Mouse (Mus musculus) liver, postnatal 0 days (tissue): ENCODE measurements at regions not wholly inside any gene's neighbourhood (a gene's known extent, or its start where the extent isn't known, plus 50 kb on each side); places are given as distances from the start of the nearest gene placed in this dataset.

Experiments used
- ATAC-seq: fragments of 200-750 bp; cut with Nextera tagmentation; 2 replicates; pipeline ENCODE4 v1.8.0; 2017; ENCODE audit warnings: mild to moderate bottlenecking, moderate library complexity
- DNase-seq: peaks from one replicate; pipeline ENCODE4 v3.0.0-alpha.2; 2016
- H3K27ac ChIP-seq: fragments of 300-500 bp; sonication (generic); 2 replicates; pipeline ENCODE4 v1.5.1; 2014; ENCODE audit warnings: antibody characterized with exemption, moderate library complexity, mild to moderate bottlenecking, low read depth
- H3K27me3 ChIP-seq: fragments of 300-500 bp; sonication (generic); 2 replicates; pipeline ENCODE4 v1.6.1; 2014; ENCODE audit warnings: low read length, control low read depth, mixed read lengths; ENCODE audit not compliant: insufficient read depth
- H3K36me3 ChIP-seq: fragments of 300-500 bp; sonication (generic); replicated peaks from 2 replicates; pipeline ENCODE4 v1.6.1; 2014; ENCODE audit warnings: mild to moderate bottlenecking, control low read depth, low read length, moderate library complexity, mixed read lengths; ENCODE audit not compliant: insufficient read depth
- H3K4me1 ChIP-seq: fragments of 300-500 bp; sonication (generic); 2 replicates; pipeline ENCODE4 v1.6.1; 2014; ENCODE audit warnings: antibody characterized with exemption, mild to moderate bottlenecking, control low read depth; ENCODE audit not compliant: insufficient read depth
- H3K4me2 ChIP-seq: fragments of 300-500 bp; sonication (generic); 2 replicates; pipeline ENCODE4 v1.6.1; 2014; ENCODE audit warnings: low read depth, mild to moderate bottlenecking, low read length, moderate library complexity, mixed read lengths
- H3K4me3 ChIP-seq: fragments of 300-500 bp; sonication (generic); 2 replicates; pipeline ENCODE4 v1.5.1; 2014; ENCODE audit warnings: low read depth, low read length
- H3K9ac ChIP-seq: fragments of 300-500 bp; sonication (generic); replicated peaks from 2 replicates; pipeline ENCODE4 v1.6.1; 2014; ENCODE audit warnings: mild to moderate bottlenecking, moderate library complexity
- H3K9me3 ChIP-seq: fragments of 300-500 bp; sonication (generic); 2 replicates; pipeline ENCODE4 v1.6.1; 2016; ENCODE audit warnings: mild to moderate bottlenecking, control low read depth, low read length, mixed read lengths
- CTCF ChIP-seq: sonication (generic); IDR thresholded peaks from 2 replicates; pipeline ENCODE4 v1.5.1; 2016; ENCODE audit warnings: antibody characterized with exemption, low read depth
- EP300 ChIP-seq: IDR thresholded peaks from 2 replicates; pipeline ENCODE4 v1.6.1; 2016; ENCODE audit warnings: antibody characterized with exemption, low read depth, mild to moderate bottlenecking
- WGBS: fragments of 180-500 bp; shearing (Covaris S2); extraction: QIAGEN DNeasy Blood & Tissue Kit; methylation state at CpG from one replicate; pipeline ENCODE4 v1.1.7; 2014; ENCODE audit not compliant: insufficient replicate concordance; 5-methylcytosine and 5-hydroxymethylcytosine counted together

DNA sequence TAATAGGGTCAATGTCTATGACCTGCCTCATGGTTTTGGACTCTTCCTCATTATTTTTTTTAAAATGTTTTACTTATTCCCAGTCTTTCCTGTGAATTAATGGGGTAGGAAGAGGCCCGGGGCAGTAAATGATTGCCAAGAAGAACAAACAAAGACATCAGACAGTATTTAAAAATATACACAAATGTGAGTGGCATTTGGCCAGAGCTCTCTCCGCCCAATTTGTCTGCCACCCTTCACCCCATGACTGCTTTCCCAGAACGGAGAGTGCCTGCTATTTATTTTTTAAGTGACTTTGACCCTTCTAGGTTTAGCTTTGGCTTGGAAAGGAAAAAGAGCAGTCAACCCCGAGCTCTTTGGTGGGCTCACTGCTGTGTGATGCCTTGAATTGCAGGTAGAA is 111.0 kb upstream of the Thumpd2 start:
- Histone ChIP-seq H3K27ac (peak overlapping the region; percentile 75), H3K9me3 (no peaks in the 10 kb centered on the region), H3K27me3 (no peaks in the 10 kb centered on the region), H3K4me2 (no peak overlapping the region), H3K4me3 (no peak overlapping the region), H3K4me1 (0 out of 2 replicates have a peak, but pooled peaks cover 2% of the 10 kb centered on the region), H3K9ac (no peak overlapping the region), H3K36me3 (no peaks in the 10 kb centered on the region)
- ATAC-seq (peak; percentile 85), DNase-seq (peak; percentile 62)
- 42% methylated on average over 4 of the region's 4 CpGs for WGBS
- TF ChIP-seq EP300 (no peak; the same call in 1 of the 2 replicates), CTCF (no peak)

DNA sequence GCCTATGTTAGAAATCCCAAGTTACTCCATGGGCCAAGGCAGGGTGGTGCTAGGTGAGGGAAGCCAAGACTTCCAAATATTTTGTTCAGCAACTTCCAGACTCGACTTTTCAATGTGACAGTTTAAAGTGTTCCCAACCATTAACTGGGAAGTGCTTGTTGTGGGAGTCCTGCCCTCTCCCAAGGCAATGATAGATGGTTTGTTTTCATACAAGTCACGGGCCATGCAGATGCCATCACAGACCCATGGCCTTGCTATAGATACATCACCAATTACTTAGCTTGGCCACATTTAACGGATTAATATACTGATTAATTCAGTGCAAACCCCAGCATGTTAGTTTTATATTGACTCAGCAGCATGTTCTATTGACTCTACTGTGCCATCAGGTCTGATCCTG is 108.1 kb upstream of the Thumpd2 start:
- DNase-seq = no peak
- H3K4me3 ChIP-seq = no peak overlapping the region
- H3K27ac ChIP-seq = no peak overlapping the region
- no peak for ATAC-seq
- H3K9ac ChIP-seq = no peak overlapping the region
- H3K4me2 ChIP-seq = no peak overlapping the region
- H3K4me1 ChIP-seq = no peaks in the 10 kb centered on the region
- WGBS = 72% methylated on average over 3 of the region's 3 CpGs
- TF ChIP-seq EP300 (no peak), CTCF (no peak)
- no peaks in the 10 kb centered on the region for H3K9me3 ChIP-seq
- H3K36me3 ChIP-seq = no peaks in the 10 kb centered on the region
- no peaks in the 10 kb centered on the region for H3K27me3 ChIP-seq

DNA sequence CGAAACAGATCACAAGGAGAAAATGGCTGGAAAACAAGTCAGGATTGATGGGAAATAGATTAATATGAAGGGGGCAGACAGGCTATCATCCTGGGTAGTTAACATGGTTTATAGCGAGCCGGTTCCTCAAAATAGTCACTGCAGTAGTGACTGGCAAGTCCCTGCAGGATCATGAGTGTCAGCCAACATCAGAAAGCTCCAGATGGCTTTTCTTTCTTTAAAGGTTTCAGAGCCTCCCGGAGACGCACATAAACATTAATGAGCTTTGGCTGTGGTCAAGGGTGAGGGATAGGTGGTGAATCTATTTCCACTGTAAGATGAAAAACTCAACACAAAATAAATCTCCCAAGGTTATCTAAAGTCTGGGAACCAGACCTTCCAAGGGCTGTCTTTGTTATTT is 104.2 kb upstream of the Thumpd2 start:
- Histone ChIP-seq H3K9me3 (no peaks in the 10 kb centered on the region), H3K9ac (no peak overlapping the region), H3K36me3 (no peaks in the 10 kb centered on the region), H3K27me3 (no peaks in the 10 kb centered on the region), H3K27ac (no peak overlapping the region), H3K4me2 (no peak overlapping the region), H3K4me1 (no peaks in the 10 kb centered on the region), H3K4me3 (no peak overlapping the region)
- TF ChIP-seq CTCF (no peak), EP300 (no peak)
- DNase-seq (no peak), ATAC-seq (no peak)
- 68% methylated on average over 5 of the region's 5 CpGs for WGBS

DNA sequence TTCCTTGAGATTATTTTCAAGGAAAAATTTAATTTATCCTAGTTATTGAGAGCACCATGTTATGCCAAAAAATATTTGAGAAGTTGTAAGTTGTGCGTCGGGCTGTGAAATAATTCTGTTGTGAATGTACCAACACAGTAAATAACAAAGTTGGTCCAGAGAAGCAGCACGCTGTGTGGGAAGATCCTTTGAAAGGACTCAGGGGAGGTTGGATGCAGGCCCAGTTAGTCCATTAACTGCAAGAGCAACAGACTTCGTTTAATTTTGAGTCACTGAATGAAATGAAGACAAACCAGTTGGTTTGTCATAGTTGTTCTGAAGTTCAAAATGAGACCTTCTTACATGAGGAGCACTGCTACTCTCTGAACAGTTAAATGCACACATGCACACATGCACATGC is 85.8 kb upstream of the Thumpd2 start:
- Histone ChIP-seq H3K9me3 (no peaks in the 10 kb centered on the region), H3K9ac (no peak overlapping the region), H3K27me3 (no peaks in the 10 kb centered on the region), H3K27ac (no peak overlapping the region), H3K4me2 (no peak overlapping the region), H3K36me3 (no peaks in the 10 kb centered on the region), H3K4me1 (no peaks in the 10 kb centered on the region), H3K4me3 (no peak overlapping the region)
- ATAC-seq (no peak), DNase-seq (no peak)
- 72% methylated on average over 4 of the region's 4 CpGs for WGBS
- TF ChIP-seq EP300 (no peak), CTCF (no peak)

DNA sequence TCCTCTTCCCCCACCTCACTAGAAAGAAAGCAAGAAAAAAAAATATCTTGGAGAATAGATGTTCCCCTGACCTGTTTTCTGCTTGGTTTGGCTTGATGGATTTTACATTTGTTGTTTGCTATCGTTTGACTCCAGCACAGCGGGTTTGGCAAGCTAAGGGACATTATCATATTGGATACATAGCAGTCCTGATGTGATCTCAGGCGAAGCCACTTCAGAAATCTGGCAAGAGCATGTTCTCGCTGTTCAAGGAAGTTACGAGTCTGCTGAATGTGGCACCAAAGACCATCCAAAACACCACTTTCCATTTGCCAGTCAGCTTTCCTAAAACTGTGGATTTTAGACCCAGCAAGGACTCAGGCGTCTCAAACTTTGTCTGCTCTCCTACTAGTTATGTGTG is 69.8 kb upstream of the Thumpd2 start:
- no peaks in the 10 kb centered on the region for H3K27me3 ChIP-seq

DNA sequence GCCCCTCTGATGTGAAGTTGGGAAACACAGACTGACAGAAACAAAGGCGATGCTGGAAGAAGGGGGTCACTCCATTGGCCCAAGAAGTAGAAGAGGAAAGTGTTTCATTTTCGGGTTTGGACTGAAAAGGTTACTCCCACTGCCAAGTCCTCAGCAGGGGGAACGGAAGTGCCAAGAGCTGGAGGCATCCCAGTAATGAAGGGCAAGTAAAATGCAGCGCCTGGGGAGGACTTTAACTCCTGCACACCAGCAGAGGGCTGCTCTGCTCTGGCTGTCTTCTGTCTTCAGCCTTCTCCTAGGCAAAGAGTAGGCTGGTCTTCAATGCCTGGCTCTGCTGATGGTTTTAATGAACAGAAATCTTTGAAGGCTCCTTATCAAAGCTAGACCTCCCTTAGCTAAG is 68.3 kb upstream of the Thumpd2 start:
- Histone ChIP-seq H3K9ac (no peak overlapping the region), H3K36me3 (no peaks in the 10 kb centered on the region), H3K9me3 (no peaks in the 10 kb centered on the region), H3K27ac (no peak overlapping the region), H3K4me2 (no peak overlapping the region), H3K4me3 (no peak overlapping the region), H3K27me3 (no peaks in the 10 kb centered on the region), H3K4me1 (no peaks in the 10 kb centered on the region)
- 59% methylated on average over 4 of the region's 4 CpGs for WGBS
- DNase-seq (no peak), ATAC-seq (no peak)
- TF ChIP-seq EP300 (no peak), CTCF (no peak)

More for the DNA sequence above, 69.8 kb upstream of the Thumpd2 start:
- no peaks in the 10 kb centered on the region for H3K9me3 ChIP-seq
- no peak overlapping the region for H3K9ac ChIP-seq
- H3K36me3 ChIP-seq = no peaks in the 10 kb centered on the region
- H3K27ac ChIP-seq = no peak overlapping the region
- ATAC-seq = no peak
- no peak overlapping the region for H3K4me3 ChIP-seq
- no peak for DNase-seq
- 80% methylated on average over 6 of the region's 6 CpGs for WGBS
- H3K4me1 ChIP-seq = no peaks in the 10 kb centered on the region
- H3K4me2 ChIP-seq = no peak overlapping the region
- no peak for TF ChIP-seq EP300
- no peak for TF ChIP-seq CTCF
